Mouse (Mus musculus) gastrocnemius, postnatal 4 days (tissue): ENCODE data around the gene Rnf8. TPM values are rescaled to one million over a fixed set of nuclear protein-coding genes. Genes with fewer than 3 reads are reported as not detected.

Experiments
- DNase-seq, 2 experiments: peaks; one replicate each; pipeline ENCODE4 v3.0.0; 2021 to 2022; ENCODE audit warnings: low spot score in 2 of 2, mixed read lengths in 2 of 2
- microRNA-seq: library from miRNA; unstranded; fragments of <30 nt; microRNA quantifications from one replicate; pipeline ENCODE4 v1.2.0, GENCODE M21; 2021
- total RNA-seq, 2 experiments: library from RNA; stranded (reverse); gene quantifications; 2 replicates each; pipeline ENCODE4 v1.2.3; 2021

The Rnf8 gene
- total RNA-seq, 2 experiments from 2014 or later, result 36.3 to 37.6 TPM

GRCm38 (mm10) chr17:29679038-29679767 lies 64.6 kb downstream of the Rnf8 start:
- DNase-seq, result no peak

GRCm38 (mm10) chr17:29680174-29680573 lies 65.6 kb downstream of the Rnf8 start:
- DNase-seq, result no peak

- no peak for DNase-seq
These were observed 66.3 kb downstream of the Rnf8 start for GRCm38 (mm10) chr17:29680921-29681320.

- DNase-seq, result no peak
These were observed 67.1 kb downstream of the Rnf8 start for GRCm38 (mm10) chr17:29681669-29682068.

GRCm38 (mm10) chr17:29682261-29682660 lies 67.7 kb downstream of the Rnf8 start:
- no peak for DNase-seq

GRCm38 (mm10) chr17:29683127-29683526 lies 68.5 kb downstream of the Rnf8 start:
- no peak for DNase-seq

- no peak for DNase-seq
These were observed 69.7 kb downstream of the Rnf8 start for GRCm38 (mm10) chr17:29684275-29684674.

- DNase-seq, result no peak
These were observed 72.2 kb downstream of the Rnf8 start for GRCm38 (mm10) chr17:29686771-29687170.

GRCm38 (mm10) chr17:29687373-29687772 lies 72.8 kb downstream of the Rnf8 start:
- DNase-seq, result no peak

- no peak for DNase-seq
These were observed 74.0 kb downstream of the Rnf8 start for GRCm38 (mm10) chr17:29688610-29689009.

- no peak for DNase-seq
These were observed 75.7 kb downstream of the Rnf8 start for GRCm38 (mm10) chr17:29690257-29690656.

- DNase-seq, result no peak
These were observed 78.2 kb downstream of the Rnf8 start for GRCm38 (mm10) chr17:29692827-29693226.

GRCm38 (mm10) chr17:29693571-29693970 lies 79.0 kb downstream of the Rnf8 start:
- DNase-seq, result no peak

- DNase-seq, result no peak
These were observed 79.9 kb downstream of the Rnf8 start for GRCm38 (mm10) chr17:29694516-29694915.

Small RNA genes lying within 50 kb of the gene (microRNA-seq; reads per million reads assigned to microRNA genes)
- gene Mir7667, result not detected

Other genes with a start within 250 kb of the Rnf8 start
- 10 to 100 TPM; 21.4 to 21.8 TPM for gene Pim1, start 124.0 kb upstream of the Rnf8 start, total RNA-seq
- gene Gm17657, start 65.2 kb upstream of the Rnf8 start, total RNA-seq, result not detected
- gene Tbc1d22b, start 65.0 kb upstream of the Rnf8 start, total RNA-seq, result 10 to 100 TPM; 10.2 to 11.3 TPM
- gene Tmem217, start 62.4 kb upstream of the Rnf8 start, total RNA-seq, result not detected
- gene Gm28043, start 86 bp downstream of the Rnf8 start, total RNA-seq, result 1 to 10 TPM; 1.7 to 2.6 TPM
- 10 to 100 TPM; 52.0 to 56.4 TPM for gene Cmtr1, start 45.8 kb downstream of the Rnf8 start, total RNA-seq
- gene Ccdc167, start 102.3 kb downstream of the Rnf8 start, total RNA-seq, result 10 to 100 TPM; 12.2 to 12.5 TPM